Mouse (Mus musculus): ENCODE measurements around the gene Prpf40b.
"Not testable (repeated sequence)": the region's sequence is repeated elsewhere in the genome, so short reads cannot be mapped to it uniquely, and the experiment has no call there.

Gene Prpf40b

DNA sequence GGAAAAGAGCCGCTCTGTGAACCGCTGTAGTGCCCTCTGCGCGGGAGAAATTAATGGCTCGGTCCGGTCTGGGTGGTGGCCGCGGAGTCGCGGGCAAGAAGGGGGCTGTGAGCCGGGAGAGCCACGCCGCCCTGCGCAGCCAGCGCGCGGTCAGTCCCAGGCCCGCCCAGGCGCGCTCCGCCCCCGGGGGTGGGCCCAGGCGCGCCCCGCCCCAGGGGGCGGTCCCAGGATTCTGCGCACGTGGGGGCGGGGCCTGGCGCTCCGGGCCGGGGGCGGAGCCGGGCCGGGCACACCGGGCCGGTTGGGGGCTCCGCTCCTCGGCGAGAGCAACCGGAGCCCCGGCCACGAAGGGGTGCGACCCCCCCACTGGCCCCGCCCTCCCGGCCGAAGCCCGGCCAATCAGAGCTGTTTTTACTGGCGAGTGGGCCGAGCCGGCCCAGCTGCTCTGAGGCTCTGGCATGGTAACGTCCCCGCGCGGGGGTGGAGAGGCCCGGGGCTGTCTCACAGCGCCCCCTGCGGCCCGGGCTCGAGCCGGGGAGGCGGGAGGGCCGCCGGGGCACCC, at the start of gene Prpf40b:
TSS of gene Prpf40b (plus strand) at position 275 of the 562 bp plus-strand sequence.
- ATAC-seq (ENCODE audit: low TSS enrichment) = peak; percentile 96

DNA sequence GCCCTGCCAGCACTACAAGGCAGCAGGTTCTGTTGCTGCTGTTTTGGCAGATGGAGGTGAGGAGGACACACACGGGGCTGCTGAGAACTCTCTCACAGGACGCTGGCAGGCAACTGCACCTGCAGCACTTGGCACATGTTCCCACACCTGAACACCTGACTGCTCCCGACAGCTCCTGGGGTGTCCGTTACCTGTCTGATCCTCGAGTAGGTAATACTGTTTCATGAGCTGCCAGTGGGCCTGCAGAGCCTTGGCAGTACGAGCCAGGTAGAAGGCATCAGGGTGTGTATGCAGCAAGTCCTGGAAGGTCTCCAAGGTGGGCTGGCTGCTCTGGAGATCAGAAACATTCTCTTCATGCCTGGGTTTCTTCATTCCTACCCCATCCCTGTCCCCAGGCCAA, 48.2 kb upstream of the Prpf40b start:
- not testable (repeated sequence) for ATAC-seq (ENCODE audit: low TSS enrichment)

DNA sequence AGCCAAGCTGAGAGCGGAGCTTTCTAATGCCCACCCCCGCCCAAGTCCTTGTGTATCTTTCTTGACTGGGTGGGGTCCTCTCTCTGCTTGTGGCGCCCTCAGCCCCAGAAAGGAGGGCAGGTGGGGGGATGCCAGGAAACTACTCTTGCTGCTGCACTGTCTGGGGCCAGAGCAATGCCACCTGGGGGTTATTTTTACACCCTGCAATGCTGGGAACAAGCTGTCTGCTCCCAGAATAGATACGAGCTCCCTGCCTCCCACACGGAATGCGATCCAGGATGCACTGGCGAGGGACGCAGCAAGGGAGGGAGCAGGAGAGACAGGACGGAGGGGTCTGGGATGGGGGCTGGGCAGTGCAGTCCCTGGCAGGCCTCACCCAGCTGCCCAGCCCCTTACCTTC, 45.9 kb upstream of the Prpf40b start:
- ATAC-seq (ENCODE audit: low TSS enrichment) = peak; percentile 49

DNA sequence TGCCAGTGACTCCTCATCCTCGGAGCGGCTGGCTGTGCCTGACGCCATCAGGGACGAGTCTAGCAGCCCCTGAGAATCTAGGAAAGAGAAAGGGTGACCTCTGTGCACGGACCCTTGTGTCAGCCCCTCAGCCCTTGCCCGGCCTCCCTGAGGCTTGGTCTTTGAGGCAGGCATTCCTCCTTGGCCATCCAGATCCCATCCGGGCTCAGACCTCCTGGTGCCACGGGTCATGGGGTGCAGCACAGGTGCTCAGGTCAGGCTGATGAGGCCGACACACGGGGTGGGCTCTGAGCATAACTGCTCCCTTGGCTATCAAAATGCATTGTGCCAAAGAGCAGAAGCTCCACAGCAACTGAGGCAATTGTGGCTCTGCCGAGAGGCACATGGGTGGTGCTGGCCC, 44.9 kb upstream of the Prpf40b start:
- no peak for ATAC-seq (ENCODE audit: low TSS enrichment)

DNA sequence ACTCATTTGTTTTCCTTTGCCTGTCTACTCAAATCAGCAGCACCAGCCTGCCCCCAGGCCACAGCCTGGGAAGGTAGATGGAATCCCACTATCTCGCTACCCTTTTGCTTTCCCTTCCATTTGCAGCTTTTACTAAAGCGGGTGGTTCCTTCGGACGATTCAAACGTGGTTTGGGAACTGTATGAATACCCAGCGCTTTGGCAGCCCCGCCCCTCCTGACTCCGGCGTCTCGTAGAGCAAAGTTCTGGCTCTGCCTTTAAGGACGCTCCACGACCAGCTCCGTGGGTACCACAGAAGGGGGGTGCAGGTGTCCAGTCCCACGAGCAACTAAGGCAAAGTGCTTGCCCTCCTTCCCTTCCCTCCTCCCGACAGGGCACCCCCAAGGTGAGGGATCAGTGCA, 43.8 kb upstream of the Prpf40b start:
- ATAC-seq (ENCODE audit: low TSS enrichment) = not testable (repeated sequence)

DNA sequence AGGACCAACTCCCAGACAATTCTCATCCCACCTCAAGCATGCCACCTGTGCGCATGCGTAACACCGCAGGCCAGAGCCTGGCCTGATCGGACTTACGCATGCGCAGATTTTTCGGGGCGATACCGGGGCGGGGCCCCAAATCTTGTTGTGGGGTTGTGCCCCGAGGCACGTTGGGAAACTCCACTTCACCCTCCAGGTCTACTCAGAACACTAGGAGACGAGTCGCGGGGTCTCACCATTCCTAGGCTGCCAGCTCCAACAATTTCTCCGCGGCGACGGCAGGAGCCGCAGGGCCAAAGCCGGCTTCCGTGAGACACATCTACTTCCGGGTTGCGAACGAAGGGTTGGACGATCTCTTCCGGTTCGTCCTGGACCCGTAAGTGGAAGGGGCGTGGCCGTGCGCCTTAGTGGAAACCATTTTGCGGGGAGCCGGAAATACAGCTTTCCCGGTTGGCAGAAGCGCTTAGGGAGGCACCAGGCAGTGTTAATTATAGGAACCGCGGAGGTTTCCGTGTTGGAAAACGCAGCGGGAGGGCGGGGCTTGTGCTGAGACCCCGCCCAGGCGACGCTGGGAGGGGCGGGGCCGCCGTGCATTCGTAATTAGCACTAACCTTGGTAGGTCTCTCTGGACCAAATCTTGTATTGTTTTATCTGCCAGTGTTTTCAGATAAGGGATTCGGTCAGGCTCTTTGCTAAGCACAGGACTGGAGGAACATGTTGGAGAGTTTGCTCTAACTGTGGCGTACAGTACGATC, 43.1 kb upstream of the Prpf40b start, which contains the start of gene Mcrs1:
TSS of gene Mcrs1 (minus strand) at position 336 of the 755 bp plus-strand sequence.
- ATAC-seq (ENCODE audit: low TSS enrichment) = peak; percentile 74

DNA sequence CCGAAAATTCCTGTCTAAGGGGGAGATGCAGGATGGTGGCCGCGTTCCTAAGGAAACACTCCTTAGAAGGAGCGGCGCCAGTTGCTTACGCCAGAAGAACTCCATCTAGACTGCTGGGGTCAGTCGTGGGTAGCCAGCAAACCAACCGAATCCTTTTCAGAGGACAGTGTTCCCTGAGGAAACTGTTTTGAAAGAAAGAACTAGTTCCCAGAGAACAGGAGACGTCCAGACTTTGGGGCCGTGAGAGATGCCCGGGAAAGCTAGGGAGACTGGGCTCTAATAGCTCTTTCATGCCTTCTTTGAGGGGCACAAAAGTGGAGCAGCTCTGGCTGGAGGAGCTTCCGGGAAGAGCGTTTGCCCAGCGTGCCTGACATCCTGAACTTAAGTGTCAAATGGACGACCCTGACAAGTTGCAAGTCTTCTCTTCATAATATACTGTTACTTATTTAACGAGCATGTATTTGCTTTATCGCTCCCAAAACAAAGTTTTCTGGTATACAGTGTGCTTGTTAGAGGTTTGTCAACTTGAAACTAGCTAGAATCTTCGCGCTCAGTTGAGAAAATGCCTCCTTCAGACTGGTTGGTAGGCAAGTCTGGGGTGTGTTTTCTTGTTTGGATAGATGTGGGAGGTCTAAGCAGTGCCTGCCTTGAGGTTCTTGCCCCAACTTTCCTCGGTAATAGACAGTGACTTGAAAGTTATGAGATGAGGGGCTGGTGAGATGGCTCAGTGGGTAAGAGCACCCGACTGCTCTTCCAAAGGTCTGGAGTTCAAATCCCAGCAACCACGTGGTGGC, 42.3 kb upstream of the Prpf40b start:
- peak; percentile 20 for ATAC-seq (ENCODE audit: low TSS enrichment)

DNA sequence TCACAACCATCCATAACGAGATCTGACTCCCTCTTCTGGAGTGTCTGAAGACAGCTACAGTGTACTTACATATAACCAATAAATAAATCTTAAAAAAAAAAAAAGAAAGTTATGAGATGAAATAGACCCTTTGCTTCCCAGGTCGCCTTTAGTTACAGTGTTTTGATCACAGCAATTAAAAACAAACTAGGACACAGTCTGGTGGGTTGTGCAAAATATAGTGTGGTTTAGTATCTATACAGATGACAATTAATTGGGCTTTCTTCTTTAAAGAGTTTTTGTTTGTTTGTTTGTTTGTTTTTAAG, 41.8 kb upstream of the Prpf40b start:
- not testable (repeated sequence) for ATAC-seq (ENCODE audit: low TSS enrichment)

DNA sequence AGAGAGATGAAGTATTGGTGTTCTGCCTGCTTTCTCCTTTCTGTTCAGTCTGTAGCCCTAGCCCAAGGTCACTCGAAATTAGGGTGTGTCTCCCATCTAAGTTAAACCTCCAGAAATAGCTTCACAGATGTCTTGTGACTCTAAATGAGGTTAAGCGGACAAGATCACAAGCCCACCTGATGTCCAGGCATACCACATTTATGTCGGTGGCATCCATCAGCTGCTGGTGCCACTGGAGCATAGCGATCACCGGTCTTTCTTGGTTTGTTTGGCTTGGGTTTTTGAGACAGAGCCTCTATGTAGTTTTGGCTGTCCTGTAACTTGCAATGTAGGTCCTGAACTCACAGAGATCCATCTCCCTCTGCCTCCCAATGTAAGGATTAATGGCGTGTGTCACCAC, 41.1 kb upstream of the Prpf40b start:
- ATAC-seq (ENCODE audit: low TSS enrichment) = no peak

DNA sequence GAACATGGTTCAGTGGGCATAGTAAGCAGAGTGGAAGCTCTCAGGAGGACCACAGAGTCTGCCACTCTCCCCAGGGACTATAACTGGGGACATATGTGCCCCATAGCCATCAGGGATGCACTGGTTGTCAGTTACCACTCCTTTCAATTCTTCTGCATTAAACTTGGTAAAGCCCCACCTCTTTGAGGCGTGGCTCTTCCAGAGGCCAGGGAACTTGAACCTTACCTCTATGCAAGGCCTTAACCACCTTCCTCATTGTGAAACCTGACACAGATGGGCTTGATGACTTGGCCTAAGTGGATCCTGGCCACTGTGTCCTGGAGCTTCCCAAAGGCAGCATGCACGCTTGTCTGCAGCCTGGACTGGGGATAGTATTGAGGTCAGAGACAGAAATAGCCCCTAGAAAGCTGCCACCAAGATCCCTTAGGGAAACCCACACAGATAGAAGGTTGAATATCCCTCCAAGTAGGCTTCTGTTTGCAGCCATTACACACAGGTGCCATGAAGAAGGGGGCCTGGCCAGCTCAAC, 40.3 kb upstream of the Prpf40b start:
- ATAC-seq (ENCODE audit: low TSS enrichment) = no peak

DNA sequence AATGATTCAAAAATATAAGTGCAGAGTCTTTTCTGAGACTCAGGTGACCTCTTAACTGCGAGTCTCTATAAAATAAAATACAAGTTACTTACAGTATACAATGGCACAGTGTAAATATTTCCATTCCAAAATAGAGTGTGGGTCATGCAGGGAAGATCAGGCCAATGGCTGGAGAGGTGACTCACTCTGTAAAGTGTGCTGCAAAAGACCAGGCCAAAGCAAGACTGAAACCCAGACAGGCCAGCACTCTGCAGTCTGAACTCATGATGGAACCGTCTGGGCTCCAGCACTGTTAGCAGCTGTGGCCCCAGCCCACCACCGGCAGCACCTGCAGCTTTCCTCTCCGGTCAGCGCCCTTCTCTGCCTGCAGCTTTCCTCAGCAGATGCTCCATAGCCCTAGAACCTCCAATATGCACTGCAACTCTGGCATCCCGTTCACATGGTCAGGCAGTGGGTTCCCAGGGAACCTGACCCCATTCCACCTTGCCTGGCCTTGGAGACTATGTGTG, 39.6 kb upstream of the Prpf40b start:
- no peak for ATAC-seq (ENCODE audit: low TSS enrichment)

DNA sequence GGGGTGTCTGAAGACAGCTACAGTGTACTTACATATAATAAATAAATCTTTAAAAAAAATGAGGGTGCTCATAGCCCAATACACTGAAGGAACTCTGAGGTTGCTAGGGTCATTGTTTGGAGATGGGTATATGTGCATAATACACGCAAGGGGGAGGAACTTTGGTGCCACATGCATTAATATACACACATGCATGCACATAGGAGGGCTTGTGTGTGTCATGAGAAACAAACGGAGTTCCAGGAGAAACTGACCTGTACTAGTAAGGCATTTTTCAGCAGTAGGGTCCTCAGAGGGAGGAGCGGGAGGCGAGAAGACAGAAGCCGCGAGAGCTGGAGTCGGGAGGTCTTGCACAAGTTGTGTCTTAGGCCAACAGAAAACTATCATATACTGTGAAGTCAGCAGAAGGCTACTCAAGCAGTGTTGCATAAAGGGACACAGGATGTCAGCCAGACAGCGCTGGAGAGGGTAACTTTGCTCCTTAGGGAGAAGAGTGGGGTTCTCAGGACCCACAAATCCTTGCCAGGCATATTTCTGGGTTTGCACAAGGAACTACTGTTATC, 35.6 kb upstream of the Prpf40b start:
- 0 out of 2 replicates have a peak, but pooled peaks have one; percentile 17 for ATAC-seq (ENCODE audit: low TSS enrichment)

DNA sequence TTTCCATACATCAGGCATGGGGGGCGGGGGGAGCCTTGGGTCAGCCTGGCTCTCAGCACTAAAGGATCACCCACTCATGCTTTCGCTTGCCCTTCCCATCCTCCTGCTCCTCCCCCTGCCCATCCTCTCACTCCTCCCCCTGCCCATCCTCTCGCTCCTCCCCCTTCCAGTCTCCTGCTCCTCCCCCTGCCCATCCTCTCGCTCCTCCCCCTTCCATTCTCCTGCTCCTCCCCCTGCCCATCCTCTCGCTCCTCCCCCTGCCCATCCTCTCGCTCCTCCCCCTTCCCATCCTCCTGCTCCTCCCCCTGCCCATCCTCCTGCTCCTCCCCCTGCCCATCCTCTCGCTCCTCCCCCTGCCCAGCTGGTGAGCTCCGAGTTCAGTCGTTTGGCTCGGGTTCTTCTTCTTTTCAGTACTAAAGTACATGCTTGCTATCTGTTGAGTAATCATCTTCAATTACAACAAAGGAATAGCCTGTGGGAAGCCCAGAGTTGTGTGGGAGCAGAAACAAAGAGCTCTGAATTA, 35.1 kb upstream of the Prpf40b start:
- ATAC-seq (ENCODE audit: low TSS enrichment) = peak; percentile 36

DNA sequence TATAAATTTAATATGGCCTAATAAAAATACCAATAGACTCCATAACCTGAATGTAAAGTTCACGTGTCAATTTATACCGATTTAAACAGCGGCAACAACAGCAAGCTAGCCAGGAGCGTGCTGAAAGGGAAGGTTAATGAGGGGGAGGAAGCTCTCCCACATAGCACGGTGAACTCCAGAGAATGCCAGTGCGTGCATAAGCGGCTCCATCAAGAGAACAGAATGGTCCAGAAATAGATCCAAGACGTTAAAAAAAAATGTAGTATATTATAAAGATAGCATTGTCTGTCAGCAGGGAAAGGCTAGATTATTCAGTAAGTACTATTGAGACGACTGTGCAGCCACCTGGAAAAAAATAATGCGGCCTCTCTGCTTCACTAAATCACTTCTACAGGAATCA, 32.2 kb upstream of the Prpf40b start:
- 0 out of 2 replicates have a peak, but pooled peaks have one; percentile 18 for ATAC-seq (ENCODE audit: low TSS enrichment)

DNA sequence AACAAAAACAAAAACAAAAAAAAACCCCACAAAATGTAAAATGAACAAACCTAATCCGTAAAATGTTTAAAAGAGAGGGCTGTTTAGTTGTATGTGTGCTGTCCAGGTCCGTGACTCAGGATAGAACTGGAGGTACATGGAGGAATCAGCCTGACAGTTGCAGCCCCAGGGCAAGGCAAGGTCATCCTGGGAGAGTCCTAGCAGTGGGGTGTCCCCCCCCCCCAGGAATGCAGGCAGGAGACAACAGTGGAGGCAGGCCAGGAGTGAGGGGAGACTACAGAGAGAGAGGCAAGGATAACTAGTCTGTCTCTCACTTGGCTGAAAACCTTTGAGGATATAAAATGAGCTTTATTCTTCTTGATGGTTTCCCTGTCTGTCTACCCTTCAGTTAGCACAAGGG, 30.5 kb upstream of the Prpf40b start:
- ATAC-seq (ENCODE audit: low TSS enrichment) = no peak

DNA sequence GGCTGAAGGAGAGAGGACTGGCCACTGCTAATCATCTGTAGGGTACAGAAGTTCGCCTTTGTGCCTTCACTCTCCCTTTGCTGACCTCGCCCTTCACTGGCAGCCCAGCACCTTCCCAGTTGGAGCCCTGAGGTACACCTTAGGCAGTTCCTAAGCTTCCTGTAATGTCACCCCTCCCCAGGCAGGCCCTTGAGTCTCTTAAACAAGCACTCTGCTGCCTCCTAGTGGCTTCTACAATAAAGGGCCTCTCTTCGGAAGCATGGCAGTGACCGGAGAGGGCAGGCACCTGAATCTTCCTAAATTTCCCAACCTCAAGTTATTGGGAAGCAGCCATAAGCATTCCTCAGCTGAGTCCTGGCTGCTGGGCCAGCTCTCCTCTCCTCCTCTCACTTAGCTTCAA, 29.2 kb upstream of the Prpf40b start:
- ATAC-seq (ENCODE audit: low TSS enrichment) = peak; percentile 79; the same call in 1 of the 2 replicates

DNA sequence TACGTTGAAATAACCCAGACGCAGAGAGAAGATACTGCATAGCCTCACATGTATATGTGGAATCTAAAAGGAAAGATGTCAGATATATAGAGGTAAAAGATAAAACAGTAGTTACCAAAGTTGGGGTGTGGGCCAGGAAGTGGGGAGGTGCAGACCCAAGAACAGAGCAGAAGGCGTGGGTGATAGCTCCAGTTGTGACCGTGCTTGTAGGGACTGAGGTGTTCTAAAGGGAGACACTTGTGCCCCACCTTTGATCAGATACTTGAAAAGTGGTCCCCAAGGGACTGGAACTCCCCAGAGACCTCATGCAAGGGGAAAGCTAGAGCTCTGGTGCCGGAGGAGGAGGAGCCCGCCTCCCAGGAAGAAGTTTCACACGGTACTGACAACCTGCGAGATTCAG, 18.8 kb upstream of the Prpf40b start:
- no peak for ATAC-seq (ENCODE audit: low TSS enrichment)

DNA sequence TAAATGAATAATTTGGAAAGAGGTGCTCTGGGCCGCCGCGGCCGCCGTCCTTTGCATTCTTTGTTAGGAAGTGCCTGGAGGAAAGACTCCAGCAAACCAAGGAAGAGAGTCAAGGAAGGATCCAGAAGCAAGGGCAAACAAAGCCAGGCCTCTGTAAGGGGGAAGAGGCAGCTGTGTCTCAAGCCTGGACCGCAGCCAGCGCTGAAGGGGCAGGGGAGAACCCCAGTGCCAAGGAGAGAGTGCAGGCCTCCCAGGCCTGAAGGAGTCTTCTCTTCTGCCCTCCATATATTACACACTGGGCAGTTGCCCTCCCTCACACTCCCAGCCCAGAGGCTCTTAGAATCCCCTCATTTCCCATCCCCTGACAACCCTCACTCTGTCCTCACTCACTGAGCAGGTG, 16.6 kb upstream of the Prpf40b start:
- no peak for ATAC-seq (ENCODE audit: low TSS enrichment)

DNA sequence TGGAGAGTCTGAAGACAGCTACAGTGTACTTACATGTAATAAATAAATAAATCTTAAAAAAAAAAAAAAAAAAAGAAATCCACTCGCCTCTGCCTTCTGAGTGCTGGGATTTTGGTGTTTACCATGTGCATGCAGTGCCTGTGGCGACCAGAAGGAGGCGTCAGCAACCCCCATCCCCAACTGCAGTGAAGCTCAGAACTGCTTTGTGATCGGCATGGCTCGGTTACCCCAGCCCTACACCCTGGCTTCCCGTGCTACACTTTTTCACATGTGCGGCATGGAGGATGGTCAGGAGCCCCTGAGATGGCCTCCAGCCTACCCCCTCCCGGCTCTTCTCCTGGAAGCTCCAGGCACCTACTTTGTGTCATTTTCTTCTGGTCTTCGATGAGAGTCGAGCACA, 11.4 kb upstream of the Prpf40b start:
- no peak for ATAC-seq (ENCODE audit: low TSS enrichment)

DNA sequence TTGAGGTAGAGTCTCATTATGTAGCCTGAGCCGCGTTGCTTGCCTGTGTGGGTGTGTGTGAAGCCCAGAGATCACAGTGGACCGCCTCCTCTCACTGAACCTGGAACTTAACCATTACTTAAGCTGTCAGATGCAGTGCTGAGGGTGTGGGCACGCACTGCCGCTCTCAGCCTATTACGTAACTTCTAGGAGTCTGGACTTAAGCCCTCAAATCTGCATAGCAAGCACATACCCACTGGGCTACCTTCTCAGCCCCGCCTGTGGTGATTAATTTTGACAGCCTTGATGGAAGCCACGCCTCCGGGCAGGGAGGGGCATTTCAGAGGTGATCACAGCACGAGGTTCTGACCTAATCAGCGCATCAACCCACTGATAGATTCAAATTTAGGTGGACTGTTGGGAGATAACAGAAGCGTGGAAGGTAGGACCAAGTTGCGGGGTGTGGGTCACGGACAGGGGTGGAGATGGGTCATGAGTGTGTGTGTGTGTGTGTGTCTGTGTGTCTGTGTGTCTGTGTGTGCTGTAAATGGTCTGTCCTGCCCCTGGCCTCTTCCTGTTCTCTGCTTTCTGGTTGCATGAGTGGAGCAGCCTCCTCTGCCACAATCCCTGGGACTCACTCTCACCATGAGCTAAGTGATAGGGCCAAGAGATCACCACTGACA, 10.2 kb upstream of the Prpf40b start:
- ATAC-seq (ENCODE audit: low TSS enrichment) = peak; percentile 44; the same call in 1 of the 2 replicates

DNA sequence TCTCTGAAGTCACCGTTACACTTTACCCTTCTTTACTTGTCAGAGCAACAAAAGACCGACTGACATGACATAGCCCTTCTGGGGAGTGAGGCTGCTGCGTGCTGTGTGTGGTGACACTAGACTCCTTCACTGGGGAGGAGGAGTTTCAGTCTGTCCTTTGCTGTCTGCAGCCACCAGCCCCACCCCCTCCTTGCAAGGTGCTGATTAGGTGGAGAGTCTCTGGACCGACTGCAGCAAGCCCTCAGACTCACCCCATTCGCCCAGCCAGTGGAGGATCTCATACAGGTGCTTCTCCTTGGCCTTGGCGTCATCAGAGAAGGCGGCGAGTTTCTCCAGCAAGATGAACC, 9.7 kb upstream of the Prpf40b start:
- no peak for ATAC-seq (ENCODE audit: low TSS enrichment)

Data from frontal cortex, adult (tissue).